Mouse (Mus musculus): Measurements from ENCODE around the gene Metrn.
"Not testable (repeated sequence)": the region's sequence is repeated elsewhere in the genome, so short reads cannot be mapped to it uniquely, and the experiment has no call there.

The Metrn gene

GRCm38 (mm10) chr17:25830806-25831431 is 34.0 kb upstream of the Metrn start:
- no peak for DNase-seq

- no peak for DNase-seq
Observed at GRCm38 (mm10) chr17:25830200-25830753, 33.3 kb upstream of the Metrn start.

- DNase-seq, result no peak
Observed at GRCm38 (mm10) chr17:25829558-25830017, 32.7 kb upstream of the Metrn start.

GRCm38 (mm10) chr17:25828712-25829557 is 32.0 kb upstream of the Metrn start, which contains the start of gene Jmjd8:
Gene Jmjd8, plus strand, starts transcription at chr17:25828867.
- peak; percentile 86 for DNase-seq

- DNase-seq, result no peak
Observed at GRCm38 (mm10) chr17:25828223-25828594, 31.3 kb upstream of the Metrn start.

GRCm38 (mm10) chr17:25827546-25828222 is 30.7 kb upstream of the Metrn start:
- no peak for DNase-seq

- DNase-seq, result no peak
Observed at GRCm38 (mm10) chr17:25827011-25827410, 30.1 kb upstream of the Metrn start.

GRCm38 (mm10) chr17:25825984-25826570 is 29.1 kb upstream of the Metrn start:
- no peak for DNase-seq

- no peak for DNase-seq
Observed at GRCm38 (mm10) chr17:25825311-25825710, 28.4 kb upstream of the Metrn start.

GRCm38 (mm10) chr17:25824362-25825142 is 27.6 kb upstream of the Metrn start:
- DNase-seq, result no peak

GRCm38 (mm10) chr17:25823452-25823851 is 26.5 kb upstream of the Metrn start, which contains the start of gene Wdr24:
Gene Wdr24, plus strand, starts transcription at chr17:25823627.
- DNase-seq, result peak; percentile 86

- DNase-seq, result no peak
Observed at GRCm38 (mm10) chr17:25818851-25819780, 22.2 kb upstream of the Metrn start.

GRCm38 (mm10) chr17:25817662-25818061 is 20.7 kb upstream of the Metrn start:
- no peak for DNase-seq

- DNase-seq, result peak; percentile 85
Observed at GRCm38 (mm10) chr17:25813471-25813870, 16.5 kb upstream of the Metrn start.

GRCm38 (mm10) chr17:25810890-25811289 is 14.0 kb upstream of the Metrn start:
- DNase-seq, result no peak

GRCm38 (mm10) chr17:25809606-25810340 is 12.8 kb upstream of the Metrn start:
- DNase-seq, result no peak

- DNase-seq, result peak; percentile 64
Observed at GRCm38 (mm10) chr17:25808789-25809605, 12.1 kb upstream of the Metrn start, which contains the start of gene Fbxl16. Gene Fbxl16, plus strand, starts transcription at chr17:25809085.

- no peak for DNase-seq
Observed at GRCm38 (mm10) chr17:25808028-25808427, 11.1 kb upstream of the Metrn start.

GRCm38 (mm10) chr17:25807452-25807851 is 10.5 kb upstream of the Metrn start:
- not testable (repeated sequence) for DNase-seq
